Mouse (Mus musculus): Measurements from ENCODE around the gene Ptpdc1. TPM values are rescaled to one million over a fixed set of nuclear protein-coding genes. Genes with fewer than 3 reads are reported as not detected.

Gene Ptpdc1
- polyA plus RNA-seq, 1 experiment from 2014 or later, result 25.2 TPM

GRCm38 (mm10) chr13:48603296-48603695, 22.2 kb downstream of the Ptpdc1 start:
- H3K27ac ChIP-seq (ENCODE audit: low read depth, low read length), result no peak overlapping the region
- WGBS, result 78% methylated on average over 3 of the region's 3 CpGs
- ATAC-seq (ENCODE audit: low read depth), result no peak
- H3K27me3 ChIP-seq (ENCODE audit: control insufficient read depth, insufficient read depth, low read length), result no peaks in the 10 kb centered on the region
- H3K4me2 ChIP-seq (ENCODE audit: low read depth, low read length), result no peak overlapping the region
- no peak overlapping the region for H3K4me3 ChIP-seq (ENCODE audit: low read depth, low read length)
- H3K4me1 ChIP-seq (ENCODE audit: control insufficient read depth, insufficient read depth, low read length), result no peaks in the 10 kb centered on the region
- H3K36me3 ChIP-seq (ENCODE audit: control insufficient read depth, insufficient read depth, low read length), result no peaks in the 10 kb centered on the region; the same call in 1 of the 2 replicates
- no peak overlapping the region for H3K9ac ChIP-seq (replicated peaks; ENCODE audit: low read depth, low read length)
- H3K9me3 ChIP-seq (ENCODE audit: control insufficient read depth, low read length), result no peaks in the 10 kb centered on the region

- H3K27me3 ChIP-seq (ENCODE audit: control insufficient read depth, insufficient read depth, low read length), result no peaks in the 10 kb centered on the region
- H3K4me2 ChIP-seq (ENCODE audit: low read depth, low read length), result no peak overlapping the region
- H3K4me3 ChIP-seq (ENCODE audit: low read depth, low read length), result no peak overlapping the region
- no peak overlapping the region for H3K9ac ChIP-seq (replicated peaks; ENCODE audit: low read depth, low read length)
- H3K36me3 ChIP-seq (ENCODE audit: control insufficient read depth, insufficient read depth, low read length), result 0 out of 2 replicates have a peak, but pooled peaks cover 6% of the 10 kb centered on the region
- WGBS, result 28% methylated on average over 7 of the region's 7 CpGs
- H3K27ac ChIP-seq (ENCODE audit: low read depth, low read length), result peak overlapping the region; percentile 49
- H3K9me3 ChIP-seq (ENCODE audit: control insufficient read depth, low read length), result no peaks in the 10 kb centered on the region
- peak; percentile 86 for ATAC-seq (ENCODE audit: low read depth)
- peaks cover 16% of the 10 kb centered on the region for H3K4me1 ChIP-seq (ENCODE audit: control insufficient read depth, insufficient read depth, low read length)
These were observed 30.9 kb downstream of the Ptpdc1 start for GRCm38 (mm10) chr13:48594605-48595004.

GRCm38 (mm10) chr13:48594031-48594430, 31.4 kb downstream of the Ptpdc1 start:
- 0 out of 2 replicates have a peak, but pooled peaks cover 6% of the 10 kb centered on the region for H3K36me3 ChIP-seq (ENCODE audit: control insufficient read depth, insufficient read depth, low read length)
- no peak for ATAC-seq (ENCODE audit: low read depth)
- no peak overlapping the region for H3K4me3 ChIP-seq (ENCODE audit: low read depth, low read length)
- no peaks in the 10 kb centered on the region for H3K9me3 ChIP-seq (ENCODE audit: control insufficient read depth, low read length)
- H3K27me3 ChIP-seq (ENCODE audit: control insufficient read depth, insufficient read depth, low read length), result no peaks in the 10 kb centered on the region
- WGBS, result 33% methylated on average over 10 of the region's 10 CpGs
- no peak overlapping the region for H3K9ac ChIP-seq (replicated peaks; ENCODE audit: low read depth, low read length)
- H3K4me2 ChIP-seq (ENCODE audit: low read depth, low read length), result no peak overlapping the region
- peaks cover 16% of the 10 kb centered on the region for H3K4me1 ChIP-seq (ENCODE audit: control insufficient read depth, insufficient read depth, low read length)
- peak overlapping the region; percentile 49 for H3K27ac ChIP-seq (ENCODE audit: low read depth, low read length)

GRCm38 (mm10) chr13:48593181-48593580, 32.3 kb downstream of the Ptpdc1 start:
- Histone ChIP-seq H3K4me3 (ENCODE audit: low read depth, low read length) (no peak overlapping the region), H3K36me3 (ENCODE audit: control insufficient read depth, insufficient read depth, low read length) (peaks cover 6% of the 10 kb centered on the region; the same call in 1 of the 2 replicates), H3K27ac (ENCODE audit: low read depth, low read length) (peak overlapping the region; percentile 60), H3K4me1 (ENCODE audit: control insufficient read depth, insufficient read depth, low read length) (peaks cover 16% of the 10 kb centered on the region), H3K4me2 (ENCODE audit: low read depth, low read length) (peak overlapping the region; percentile 14; the same call in 1 of the 2 replicates), H3K9ac (replicated peaks; ENCODE audit: low read depth, low read length) (0 out of 2 replicates have a peak overlapping the region, but pooled peaks have one; percentile 44), H3K27me3 (ENCODE audit: control insufficient read depth, insufficient read depth, low read length) (no peaks in the 10 kb centered on the region), H3K9me3 (ENCODE audit: control insufficient read depth, low read length) (no peaks in the 10 kb centered on the region)
- peak; percentile 88; the same call in 1 of the 2 replicates for ATAC-seq (ENCODE audit: low read depth)
- 27% methylated on average over 15 of the region's 15 CpGs for WGBS

GRCm38 (mm10) chr13:48590743-48591142, 34.7 kb downstream of the Ptpdc1 start:
- Histone ChIP-seq H3K27me3 (ENCODE audit: control insufficient read depth, insufficient read depth, low read length) (no peaks in the 10 kb centered on the region), H3K27ac (ENCODE audit: low read depth, low read length) (no peak overlapping the region), H3K9me3 (ENCODE audit: control insufficient read depth, low read length) (no peaks in the 10 kb centered on the region), H3K4me1 (ENCODE audit: control insufficient read depth, insufficient read depth, low read length) (peaks cover 16% of the 10 kb centered on the region), H3K36me3 (ENCODE audit: control insufficient read depth, insufficient read depth, low read length) (peaks cover 22% of the 10 kb centered on the region), H3K9ac (replicated peaks; ENCODE audit: low read depth, low read length) (no peak overlapping the region), H3K4me2 (ENCODE audit: low read depth, low read length) (no peak overlapping the region), H3K4me3 (ENCODE audit: low read depth, low read length) (no peak overlapping the region)
- no peak for ATAC-seq (ENCODE audit: low read depth)

- Histone ChIP-seq H3K27me3 (ENCODE audit: control insufficient read depth, insufficient read depth, low read length) (no peaks in the 10 kb centered on the region), H3K4me2 (ENCODE audit: low read depth, low read length) (no peak overlapping the region), H3K4me3 (ENCODE audit: low read depth, low read length) (no peak overlapping the region), H3K9me3 (ENCODE audit: control insufficient read depth, low read length) (no peaks in the 10 kb centered on the region), H3K36me3 (ENCODE audit: control insufficient read depth, insufficient read depth, low read length) (peaks cover 29% of the 10 kb centered on the region), H3K4me1 (ENCODE audit: control insufficient read depth, insufficient read depth, low read length) (no peaks in the 10 kb centered on the region), H3K27ac (ENCODE audit: low read depth, low read length) (no peak overlapping the region), H3K9ac (replicated peaks; ENCODE audit: low read depth, low read length) (no peak overlapping the region)
- ATAC-seq (ENCODE audit: low read depth), result no peak
- WGBS, result 89% methylated on average over 11 of the region's 11 CpGs
These were observed 38.1 kb downstream of the Ptpdc1 start for GRCm38 (mm10) chr13:48587354-48587753.

- Histone ChIP-seq H3K4me2 (ENCODE audit: low read depth, low read length) (no peak overlapping the region), H3K9me3 (ENCODE audit: control insufficient read depth, low read length) (no peaks in the 10 kb centered on the region), H3K27ac (ENCODE audit: low read depth, low read length) (no peak overlapping the region), H3K27me3 (ENCODE audit: control insufficient read depth, insufficient read depth, low read length) (no peaks in the 10 kb centered on the region), H3K9ac (replicated peaks; ENCODE audit: low read depth, low read length) (no peak overlapping the region), H3K4me1 (ENCODE audit: control insufficient read depth, insufficient read depth, low read length) (no peaks in the 10 kb centered on the region), H3K36me3 (ENCODE audit: control insufficient read depth, insufficient read depth, low read length) (peaks cover 29% of the 10 kb centered on the region), H3K4me3 (ENCODE audit: low read depth, low read length) (no peak overlapping the region)
- ATAC-seq (ENCODE audit: low read depth), result no peak
- 95% methylated on average over 9 of the region's 9 CpGs for WGBS
These were observed 39.0 kb downstream of the Ptpdc1 start for GRCm38 (mm10) chr13:48586496-48586895.

- ATAC-seq (ENCODE audit: low read depth), result no peak
- Histone ChIP-seq H3K4me1 (ENCODE audit: control insufficient read depth, insufficient read depth, low read length) (no peaks in the 10 kb centered on the region), H3K9me3 (ENCODE audit: control insufficient read depth, low read length) (no peaks in the 10 kb centered on the region), H3K27me3 (ENCODE audit: control insufficient read depth, insufficient read depth, low read length) (no peaks in the 10 kb centered on the region), H3K4me3 (ENCODE audit: low read depth, low read length) (no peak overlapping the region), H3K36me3 (ENCODE audit: control insufficient read depth, insufficient read depth, low read length) (peaks cover 29% of the 10 kb centered on the region), H3K9ac (replicated peaks; ENCODE audit: low read depth, low read length) (no peak overlapping the region), H3K27ac (ENCODE audit: low read depth, low read length) (no peak overlapping the region), H3K4me2 (ENCODE audit: low read depth, low read length) (no peak overlapping the region)
- WGBS, result 90% methylated on average over 7 of the region's 7 CpGs
These were observed 39.7 kb downstream of the Ptpdc1 start for GRCm38 (mm10) chr13:48585786-48586185.

- Histone ChIP-seq H3K27ac (ENCODE audit: low read depth, low read length) (no peak overlapping the region), H3K9ac (replicated peaks; ENCODE audit: low read depth, low read length) (no peak overlapping the region), H3K4me2 (ENCODE audit: low read depth, low read length) (no peak overlapping the region), H3K4me1 (ENCODE audit: control insufficient read depth, insufficient read depth, low read length) (no peaks in the 10 kb centered on the region), H3K27me3 (ENCODE audit: control insufficient read depth, insufficient read depth, low read length) (no peaks in the 10 kb centered on the region), H3K9me3 (ENCODE audit: control insufficient read depth, low read length) (no peaks in the 10 kb centered on the region), H3K4me3 (ENCODE audit: low read depth, low read length) (no peak overlapping the region), H3K36me3 (ENCODE audit: control insufficient read depth, insufficient read depth, low read length) (peaks cover 32% of the 10 kb centered on the region)
- WGBS, result 65% methylated on average over 10 of the region's 10 CpGs
- ATAC-seq (ENCODE audit: low read depth), result no peak
These were observed 42.6 kb downstream of the Ptpdc1 start for GRCm38 (mm10) chr13:48582688-48583379.

Measured in neural tube, embryonic 14.5 days (tissue).